Comparison of ENCODE assay signal across 11 mouse cellular contexts in the genomic region with DNA sequence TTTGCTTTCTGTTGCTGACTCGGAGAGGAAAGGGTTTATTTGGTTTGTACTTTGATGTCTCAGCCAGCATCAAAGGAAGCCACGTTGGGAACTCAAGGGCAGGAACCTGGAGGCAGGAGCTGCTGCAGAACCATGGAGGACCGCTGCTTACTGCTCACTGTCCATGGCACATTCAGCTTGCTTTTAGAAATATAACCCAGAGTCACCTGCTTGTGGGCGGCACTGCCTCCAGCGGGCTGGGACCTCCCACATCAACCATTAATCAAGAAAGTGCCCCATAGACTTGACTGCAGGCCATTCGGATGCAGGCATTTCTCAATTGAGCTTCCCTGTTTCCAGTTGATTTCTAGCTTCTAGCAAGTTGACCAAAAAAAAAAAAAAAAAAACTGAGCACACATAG.
"Had no signal": no experiment of that assay in that cellular context is flagged by ENCODE, and none has a peak within 500 bp of the region (broad histone marks: within the 10 kb centered on the region; RNA-seq: fewer than 3 reads in every experiment).

No protein-coding gene starts in this region.

- H3K4me3 ChIP-seq: left cerebral cortex, adult 2 months; limb, embryonic 10.5 days; midbrain, embryonic 10.5 days; myocyte; neural tube, embryonic 15.5 days had no signal

- H3K9me3 ChIP-seq: limb, embryonic 10.5 days; midbrain, embryonic 10.5 days; neural tube, embryonic 15.5 days had no signal

- H3K4me1 ChIP-seq: limb, embryonic 10.5 days; midbrain, embryonic 10.5 days; neural tube, embryonic 15.5 days had no signal

- H3K4me2 ChIP-seq: neural tube, embryonic 15.5 days had no signal

- DNase-seq: kidney, adult 18-20 months; kidney, postnatal 10 days; lung, adult 18-20 months; midbrain, embryonic 14.5 days; right cerebral cortex, adult 18-20 months; right cerebral cortex, postnatal 25 days had no signal

- H3K9ac ChIP-seq: neural tube, embryonic 15.5 days had no signal

- H3K27ac ChIP-seq: left cerebral cortex, adult 2 months; limb, embryonic 10.5 days; midbrain, embryonic 10.5 days; neural tube, embryonic 15.5 days had no signal

- H3K27me3 ChIP-seq: neural tube, embryonic 15.5 days had no signal
